Mouse (Mus musculus): ENCODE measurements around the gene Dohh. TPM values are rescaled to one million over a fixed set of nuclear protein-coding genes. Genes with fewer than 3 reads are reported as not detected.
A peak's percentile ranks its signal among the peaks of the same experiment; 100 is the strongest.

Gene Dohh
- 61.0 and 68.0 TPM in 2 replicates for polyA plus RNA-seq (2014; fragmentation: Nextera tagmentation; extraction: Ambion mirVana)

DNA sequence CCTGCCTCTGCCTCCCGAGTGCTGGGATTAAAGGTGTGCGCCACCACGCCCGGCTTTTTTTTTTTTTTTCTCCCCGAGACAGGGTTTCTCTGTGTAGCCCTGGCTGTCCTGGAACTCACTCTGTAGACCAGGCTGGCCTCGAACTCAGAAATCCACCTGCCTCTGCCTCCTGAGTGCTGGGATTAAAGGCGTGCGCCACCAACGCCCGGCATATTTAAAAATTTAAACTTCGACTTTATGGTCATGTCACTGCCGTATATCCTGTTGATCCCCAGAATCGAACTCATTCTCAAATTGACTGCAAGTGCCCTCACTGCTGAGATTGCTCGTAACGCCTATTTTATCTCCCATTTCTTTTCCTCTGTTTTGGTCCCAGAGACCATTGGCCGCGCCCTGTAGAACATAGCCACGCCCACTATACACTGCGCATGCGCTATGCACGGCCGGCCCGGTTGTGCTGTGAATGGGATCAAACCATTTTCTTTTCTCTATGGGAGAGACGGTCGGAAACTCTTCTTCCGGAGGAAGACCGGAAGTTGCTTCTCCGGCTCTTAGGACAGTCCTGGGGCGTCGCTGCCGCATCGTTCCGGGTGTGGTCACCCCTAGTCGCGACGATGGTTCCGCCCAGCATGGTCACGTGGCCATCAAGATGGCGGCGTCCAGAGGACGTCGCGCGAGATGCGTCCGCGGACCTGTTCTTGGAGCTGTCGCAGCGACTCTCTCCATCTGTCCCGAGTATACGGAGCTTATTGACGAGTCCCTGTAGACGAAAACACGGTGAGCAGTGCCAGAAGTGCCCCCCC is at the start of gene Dohh, which contains the start of gene Gm48551:
Gene Dohh, plus strand, starts transcription at position 627 of the 803 bp plus-strand sequence.
Gene Gm48551, plus strand, starts transcription at position 665 of the 803 bp plus-strand sequence.
- peak within 1 kb of the TSS; percentile 82 for H3K9ac ChIP-seq (replicated peaks; ENCODE audit: low read depth, low read length)
- WGBS: 7% methylated on average over 53 of the region's 54 CpGs
- peak within 1 kb of the TSS; percentile 84 for H3K27ac ChIP-seq (ENCODE audit: low read depth, low read length)
- peak within 1 kb of the TSS; percentile 91 for H3K4me2 ChIP-seq (ENCODE audit: low read depth, low read length)
- peak within 1 kb of the TSS; percentile 93 for H3K4me3 ChIP-seq (ENCODE audit: low read depth, low read length)
- ATAC-seq (ENCODE audit: low read depth): peak; percentile 95
- H3K36me3 ChIP-seq (ENCODE audit: control insufficient read depth, insufficient read depth, low read length): peaks cover 21% of the 10 kb centered on the region
- H3K4me1 ChIP-seq (ENCODE audit: control insufficient read depth, insufficient read depth, low read length): peaks cover 8% of the 10 kb centered on the region
- H3K27me3 ChIP-seq (ENCODE audit: control insufficient read depth, insufficient read depth, low read length): no peaks in the 10 kb centered on the region
- no peaks in the 10 kb centered on the region for H3K9me3 ChIP-seq (ENCODE audit: control insufficient read depth, low read length)

DNA sequence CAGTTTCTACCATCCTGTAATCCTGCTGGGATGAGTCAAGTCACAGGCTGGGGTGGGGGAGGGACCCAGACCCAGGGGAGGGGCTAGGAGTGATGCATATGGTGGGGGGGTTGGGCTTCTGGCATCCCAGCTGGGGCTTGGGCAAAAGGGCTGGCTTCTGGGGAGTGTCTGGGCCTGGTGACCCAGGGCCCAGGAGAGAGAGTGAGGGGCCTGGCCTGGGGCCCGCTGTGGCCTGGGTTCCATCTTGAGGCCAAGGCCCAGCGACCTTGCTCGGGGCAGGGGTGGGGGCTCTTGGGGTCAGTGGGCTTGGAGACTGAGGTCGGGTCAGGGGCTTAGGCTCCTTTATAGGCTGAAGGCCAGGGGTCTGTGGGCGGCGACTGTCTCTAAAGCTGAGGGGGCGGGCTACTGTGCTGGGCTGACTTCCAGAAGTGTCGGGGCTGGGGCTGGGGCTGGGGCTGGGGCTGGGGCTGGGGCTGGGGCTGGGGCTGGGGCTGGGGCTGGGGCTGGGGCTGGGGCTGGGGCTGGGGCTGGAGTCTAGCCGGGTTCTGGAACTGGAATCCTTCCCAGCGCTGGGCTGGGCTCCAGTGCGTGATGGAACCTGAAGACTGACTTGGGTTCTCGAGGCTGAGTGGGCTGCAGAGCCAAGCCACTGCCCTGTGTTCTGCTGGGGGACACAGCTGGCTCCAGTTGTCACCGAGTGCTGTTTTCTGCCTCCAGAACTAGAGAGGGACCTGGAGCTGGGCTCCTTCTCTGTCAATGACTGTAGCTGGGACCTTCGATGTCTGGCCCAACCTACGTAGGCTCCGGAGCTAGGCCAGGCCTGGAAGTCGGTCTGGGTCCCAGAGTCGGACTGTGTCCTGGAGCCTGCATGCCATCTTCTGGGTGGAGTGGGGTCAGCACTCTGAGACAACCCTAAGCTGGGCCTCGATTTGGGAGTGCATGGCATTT is 48.6 kb upstream of the Dohh start:
- Histone ChIP-seq H3K27ac (ENCODE audit: low read depth, low read length) (no peak overlapping the region), H3K4me1 (ENCODE audit: control insufficient read depth, insufficient read depth, low read length) (no peaks in the 10 kb centered on the region), H3K4me2 (ENCODE audit: low read depth, low read length) (no peak overlapping the region), H3K9ac (replicated peaks; ENCODE audit: low read depth, low read length) (no peak overlapping the region), H3K4me3 (ENCODE audit: low read depth, low read length) (no peak overlapping the region), H3K27me3 (ENCODE audit: control insufficient read depth, insufficient read depth, low read length) (0 out of 2 replicates have a peak, but pooled peaks cover 4% of the 10 kb centered on the region), H3K36me3 (ENCODE audit: control insufficient read depth, insufficient read depth, low read length) (no peaks in the 10 kb centered on the region), H3K9me3 (ENCODE audit: control insufficient read depth, low read length) (no peaks in the 10 kb centered on the region)
- no peak for ATAC-seq (ENCODE audit: low read depth)
- WGBS: 46% methylated on average over 15 of the region's 19 CpGs

DNA sequence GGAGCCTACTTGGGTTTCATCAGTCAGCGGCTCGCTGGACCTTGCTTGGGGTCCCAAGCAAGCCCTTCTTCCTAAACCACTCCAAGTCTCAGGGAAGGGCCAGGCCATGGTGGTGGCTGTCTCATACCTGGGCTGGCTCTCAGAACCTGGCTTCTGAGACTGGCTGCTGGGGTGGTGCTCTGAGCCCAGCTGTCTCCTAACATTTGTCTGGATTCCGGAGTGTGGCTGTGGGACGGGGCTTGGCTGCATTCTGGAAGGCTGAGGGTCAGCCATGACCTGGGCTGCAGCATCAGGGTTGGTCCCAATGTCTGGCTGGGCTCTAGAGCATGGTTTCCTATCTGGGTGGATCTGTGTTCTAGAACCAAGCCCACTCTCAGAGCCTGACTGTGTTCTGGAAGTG is 47.7 kb upstream of the Dohh start:
- 99% methylated on average over 4 of the region's 4 CpGs for WGBS
- H3K9ac ChIP-seq (replicated peaks; ENCODE audit: low read depth, low read length): no peak overlapping the region
- H3K27me3 ChIP-seq (ENCODE audit: control insufficient read depth, insufficient read depth, low read length): peaks cover 8% of the 10 kb centered on the region; the same call in 1 of the 2 replicates
- H3K4me3 ChIP-seq (ENCODE audit: low read depth, low read length): no peak overlapping the region
- H3K4me2 ChIP-seq (ENCODE audit: low read depth, low read length): no peak overlapping the region
- no peak for ATAC-seq (ENCODE audit: low read depth)
- H3K36me3 ChIP-seq (ENCODE audit: control insufficient read depth, insufficient read depth, low read length): no peaks in the 10 kb centered on the region
- H3K27ac ChIP-seq (ENCODE audit: low read depth, low read length): no peak overlapping the region
- no peaks in the 10 kb centered on the region for H3K9me3 ChIP-seq (ENCODE audit: control insufficient read depth, low read length)
- H3K4me1 ChIP-seq (ENCODE audit: control insufficient read depth, insufficient read depth, low read length): no peaks in the 10 kb centered on the region

DNA sequence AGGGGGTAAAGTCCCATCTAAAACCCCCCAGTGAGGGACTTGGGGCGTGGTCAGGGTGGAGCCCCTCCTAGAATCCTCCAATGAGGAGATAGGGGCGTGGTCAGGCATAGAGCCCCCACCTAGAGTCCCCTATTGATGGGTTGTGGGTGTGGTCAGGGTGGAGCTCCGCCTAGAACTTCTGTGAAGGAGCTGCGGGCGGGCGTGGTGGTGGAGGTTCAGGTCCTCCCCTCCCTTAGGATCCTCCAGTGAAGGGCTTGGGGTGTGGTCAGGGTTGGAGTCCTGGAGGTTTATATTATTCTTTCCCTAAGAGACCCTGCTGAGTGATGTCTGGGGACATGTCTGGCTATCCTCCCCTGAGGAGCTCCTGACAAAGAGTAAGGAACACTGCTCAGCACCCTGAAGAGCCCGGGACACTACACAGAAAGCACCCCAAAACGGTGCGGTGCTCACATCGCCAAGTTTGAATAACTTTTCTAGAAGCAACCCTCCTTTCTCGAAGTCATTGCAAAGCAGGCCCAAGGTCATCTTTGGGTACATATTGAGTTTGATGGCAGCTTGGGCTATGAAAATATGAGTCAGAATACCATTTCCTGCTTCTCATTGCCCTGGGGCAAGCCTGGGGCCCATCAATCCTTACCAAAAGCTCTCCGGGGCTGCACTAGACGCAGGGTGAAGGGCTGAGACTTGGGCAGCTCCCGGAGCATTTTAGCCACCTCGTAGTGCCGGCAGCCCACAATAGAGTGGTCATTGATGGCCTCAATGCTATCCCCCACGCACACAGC is 43.5 kb upstream of the Dohh start:
- no peak for ATAC-seq (ENCODE audit: low read depth)
- Histone ChIP-seq H3K9ac (replicated peaks; ENCODE audit: low read depth, low read length) (no peak overlapping the region), H3K4me3 (ENCODE audit: low read depth, low read length) (no peak overlapping the region), H3K9me3 (ENCODE audit: control insufficient read depth, low read length) (no peaks in the 10 kb centered on the region), H3K36me3 (ENCODE audit: control insufficient read depth, insufficient read depth, low read length) (no peaks in the 10 kb centered on the region), H3K4me2 (ENCODE audit: low read depth, low read length) (no peak overlapping the region), H3K27me3 (ENCODE audit: control insufficient read depth, insufficient read depth, low read length) (peaks cover 30% of the 10 kb centered on the region), H3K27ac (ENCODE audit: low read depth, low read length) (no peak overlapping the region), H3K4me1 (ENCODE audit: control insufficient read depth, insufficient read depth, low read length) (0 out of 2 replicates have a peak, but pooled peaks cover 6% of the 10 kb centered on the region)
- WGBS: 33% methylated on average over 17 of the region's 17 CpGs

DNA sequence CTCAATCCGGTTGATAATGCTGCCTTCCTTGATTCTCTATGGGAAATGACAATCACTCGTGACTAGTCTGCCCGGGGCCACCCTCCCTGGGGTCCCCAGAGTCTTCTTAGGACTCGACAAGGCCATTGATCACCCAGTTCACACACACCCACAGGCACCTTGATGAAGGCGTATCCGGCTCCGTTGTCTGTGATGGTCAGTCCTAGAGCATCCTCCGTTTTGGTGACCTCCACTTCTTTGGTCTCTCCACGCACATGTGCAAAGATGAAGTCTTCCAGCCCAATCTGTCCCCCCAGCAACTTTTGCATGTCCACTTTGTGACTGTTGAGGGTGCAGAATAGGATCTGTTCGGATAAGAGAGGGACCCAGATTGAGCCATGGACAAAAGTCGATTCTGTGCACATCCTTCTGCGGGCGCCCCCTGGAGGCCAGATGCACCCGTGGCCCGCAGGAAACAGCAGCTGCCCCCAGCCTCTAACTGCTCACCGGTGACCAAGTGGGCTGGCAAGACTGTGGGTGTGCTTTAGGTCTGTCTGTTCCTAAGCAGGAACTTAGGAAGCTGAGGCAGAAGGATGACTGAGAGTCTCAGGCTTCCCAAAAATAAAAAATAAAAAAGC is 42.8 kb upstream of the Dohh start:
- peaks cover 30% of the 10 kb centered on the region for H3K27me3 ChIP-seq (ENCODE audit: control insufficient read depth, insufficient read depth, low read length)
- no peak for ATAC-seq (ENCODE audit: low read depth)
- WGBS: 37% methylated on average over 16 of the region's 16 CpGs

DNA sequence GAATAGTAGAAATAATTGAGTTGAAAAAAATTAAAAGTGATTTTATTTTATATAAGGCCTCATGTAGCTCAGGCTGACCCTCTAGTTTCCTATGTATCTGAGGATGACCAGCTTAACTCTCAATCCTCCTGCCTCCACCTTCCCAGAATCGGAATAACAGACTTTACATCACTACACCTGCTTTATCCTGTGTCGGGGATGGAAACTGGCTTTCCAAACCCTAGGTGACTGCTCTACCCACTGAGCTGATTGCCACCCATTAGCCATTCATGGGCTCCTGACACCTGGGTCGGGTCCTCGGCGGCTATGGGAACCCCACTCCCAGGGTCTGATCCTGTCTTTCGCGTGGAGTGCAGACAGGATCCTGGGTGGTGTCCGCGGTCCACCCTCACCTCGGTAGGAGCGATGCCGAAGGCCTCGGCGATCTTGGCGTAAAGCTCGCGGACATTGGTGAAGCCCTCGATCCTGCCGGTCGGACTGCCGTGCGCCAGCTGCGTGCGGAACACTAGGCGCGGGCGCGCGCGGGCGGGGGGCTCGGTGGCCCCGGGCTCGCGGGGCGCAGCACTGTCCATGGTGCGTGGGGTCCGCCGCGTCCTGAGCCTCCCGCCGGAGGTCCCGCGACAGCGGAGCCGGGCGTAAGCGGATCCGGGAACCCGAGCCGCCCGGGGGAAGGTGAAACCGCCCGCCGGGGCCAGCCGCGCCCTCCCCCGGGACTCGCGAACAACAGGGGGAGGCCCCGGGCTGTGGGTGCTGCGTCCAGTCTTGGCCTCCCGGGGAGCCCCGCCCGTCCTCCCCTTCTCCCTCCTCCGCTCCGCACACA is 41.3 kb upstream of the Dohh start, which contains the start of gene Gipc3:
Gene Gipc3, minus strand, starts transcription at position 581 of the 820 bp plus-strand sequence.
- Histone ChIP-seq H3K27me3 (ENCODE audit: control insufficient read depth, insufficient read depth, low read length) (peaks cover 34% of the 10 kb centered on the region), H3K9me3 (ENCODE audit: control insufficient read depth, low read length) (no peaks in the 10 kb centered on the region), H3K9ac (replicated peaks; ENCODE audit: low read depth, low read length) (peak within 1 kb of the TSS; percentile 37), H3K4me2 (ENCODE audit: low read depth, low read length) (peak within 1 kb of the TSS; percentile 71), H3K36me3 (ENCODE audit: control insufficient read depth, insufficient read depth, low read length) (no peaks in the 10 kb centered on the region), H3K27ac (ENCODE audit: low read depth, low read length) (no peak within 1 kb of the TSS), H3K4me1 (ENCODE audit: control insufficient read depth, insufficient read depth, low read length) (peaks cover 6% of the 10 kb centered on the region; the same call in 1 of the 2 replicates), H3K4me3 (ENCODE audit: low read depth, low read length) (peak within 1 kb of the TSS; percentile 31)
- 5% methylated on average over 66 of the region's 67 CpGs for WGBS
- ATAC-seq (ENCODE audit: low read depth): no peak

More for the DNA sequence above, 42.8 kb upstream of the Dohh start:
- Histone ChIP-seq H3K27ac (ENCODE audit: low read depth, low read length) (no peak overlapping the region), H3K4me3 (ENCODE audit: low read depth, low read length) (no peak overlapping the region), H3K36me3 (ENCODE audit: control insufficient read depth, insufficient read depth, low read length) (no peaks in the 10 kb centered on the region), H3K4me1 (ENCODE audit: control insufficient read depth, insufficient read depth, low read length) (peaks cover 6% of the 10 kb centered on the region; the same call in 1 of the 2 replicates), H3K9me3 (ENCODE audit: control insufficient read depth, low read length) (no peaks in the 10 kb centered on the region), H3K9ac (replicated peaks; ENCODE audit: low read depth, low read length) (no peak overlapping the region), H3K4me2 (ENCODE audit: low read depth, low read length) (no peak overlapping the region)

DNA sequence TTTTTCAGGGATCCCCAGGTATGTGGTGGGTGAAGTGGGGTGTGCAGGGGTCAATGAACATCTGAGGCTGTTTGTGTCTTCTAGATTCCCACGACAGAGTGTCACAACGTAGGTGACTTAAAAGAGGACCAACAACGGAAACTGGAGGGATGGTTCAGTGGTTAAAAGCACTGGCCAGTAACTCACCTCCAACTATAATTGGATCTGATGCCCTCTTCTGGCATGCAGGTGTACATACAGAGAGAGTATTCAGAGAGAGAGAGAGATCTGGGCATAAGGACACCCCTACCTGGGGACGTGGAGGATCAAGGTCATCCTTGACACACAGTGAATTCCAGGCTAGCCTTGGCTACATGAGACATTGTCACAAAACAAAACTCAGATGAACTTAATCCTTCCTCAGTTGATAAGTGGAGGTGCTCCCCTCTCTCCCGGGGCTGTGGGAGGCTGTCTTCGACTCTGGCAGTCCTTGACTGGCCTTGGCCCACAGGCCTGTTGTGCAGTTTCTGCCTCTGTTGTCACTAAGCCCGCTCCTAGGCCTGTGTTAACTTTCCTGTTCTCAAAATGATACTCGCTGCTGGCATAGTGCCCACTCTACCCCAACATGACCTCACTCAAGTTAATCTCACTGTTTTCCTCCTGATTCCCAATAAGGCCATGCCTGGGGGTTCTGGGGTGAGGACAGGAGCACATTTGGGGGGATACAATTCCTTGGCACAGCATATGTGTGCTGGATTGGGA is 39.6 kb upstream of the Dohh start:
- Histone ChIP-seq H3K9ac (replicated peaks; ENCODE audit: low read depth, low read length) (no peak overlapping the region), H3K4me3 (ENCODE audit: low read depth, low read length) (no peak overlapping the region), H3K36me3 (ENCODE audit: control insufficient read depth, insufficient read depth, low read length) (no peaks in the 10 kb centered on the region), H3K4me2 (ENCODE audit: low read depth, low read length) (no peak overlapping the region), H3K27me3 (ENCODE audit: control insufficient read depth, insufficient read depth, low read length) (peaks cover 34% of the 10 kb centered on the region), H3K4me1 (ENCODE audit: control insufficient read depth, insufficient read depth, low read length) (peaks cover 10% of the 10 kb centered on the region), H3K9me3 (ENCODE audit: control insufficient read depth, low read length) (no peaks in the 10 kb centered on the region), H3K27ac (ENCODE audit: low read depth, low read length) (no peak overlapping the region)
- ATAC-seq (ENCODE audit: low read depth): no peak
- WGBS: 58% methylated on average over 8 of the region's 8 CpGs

Data from neural tube, embryonic 14.5 days (tissue).